Mouse (Mus musculus) midbrain, embryonic 13.5 days (tissue): ENCODE results near the gene Hyou1. TPM values are rescaled to one million over a fixed set of nuclear protein-coding genes. Genes with fewer than 3 reads are reported as not detected.
"Not testable (repeated sequence)": the region's sequence is repeated elsewhere in the genome, so short reads cannot be mapped to it uniquely, and the experiment has no call there.

ENCODE experiments used
- ATAC-seq: fragments of 200-750 bp; cut with Nextera tagmentation; 2 replicates; pipeline ENCODE4 v1.8.0; 2017; ENCODE audit warnings: mild to moderate bottlenecking, moderate TSS enrichment, moderate library complexity
- H3K27ac ChIP-seq: fragments of 300-500 bp; sonication (generic); 2 replicates; pipeline ENCODE4 v1.5.1; 2015; ENCODE audit warnings: inconsistent platforms, mild to moderate bottlenecking, moderate library complexity
- H3K27me3 ChIP-seq: fragments of 300-500 bp; sonication (generic); 2 replicates; pipeline ENCODE4 v1.6.1; 2015; ENCODE audit warnings: mild to moderate bottlenecking, inconsistent platforms
- H3K36me3 ChIP-seq: fragments of 300-500 bp; sonication (generic); 2 replicates; pipeline ENCODE4 v1.6.1; 2015; ENCODE audit warnings: mild to moderate bottlenecking, inconsistent platforms
- H3K4me1 ChIP-seq: fragments of 300-500 bp; sonication (generic); replicated peaks from 2 replicates; pipeline ENCODE4 v1.6.1; 2015; ENCODE audit warnings: inconsistent platforms
- H3K4me2 ChIP-seq: fragments of 300-500 bp; sonication (generic); replicated peaks from 2 replicates; pipeline ENCODE4 v1.6.1; 2015; ENCODE audit warnings: moderate library complexity, mild to moderate bottlenecking, inconsistent platforms
- H3K4me3 ChIP-seq: fragments of 300-500 bp; sonication (generic); replicated peaks from 2 replicates; pipeline ENCODE4 v1.5.1; 2015; ENCODE audit warnings: mild to moderate bottlenecking, inconsistent platforms
- H3K9ac ChIP-seq: fragments of 300-500 bp; sonication (generic); replicated peaks from 2 replicates; pipeline ENCODE4 v1.6.1; 2015; ENCODE audit warnings: mild to moderate bottlenecking, inconsistent platforms
- H3K9me3 ChIP-seq: fragments of 300-500 bp; sonication (generic); 2 replicates; pipeline ENCODE4 v1.6.1; 2016; ENCODE audit warnings: mild to moderate bottlenecking, inconsistent platforms
- WGBS: fragments of 180-500 bp; shearing (Covaris S2); methylation state at CpG from one replicate; pipeline ENCODE4 v1.1.7; 2015; 5-methylcytosine and 5-hydroxymethylcytosine counted together
- polyA plus RNA-seq: library from polyadenylated mRNA; unstranded; fragments of >200 nt; fragmentation: Nextera tagmentation; extraction: Ambion mirVana; gene quantifications from 2 replicates; pipeline ENCODE4 v1.2.1, GENCODE M21; 2015

Hyou1 gene
- polyA plus RNA-seq, 1 experiment from 2014 or later = 28.4 TPM

DNA sequence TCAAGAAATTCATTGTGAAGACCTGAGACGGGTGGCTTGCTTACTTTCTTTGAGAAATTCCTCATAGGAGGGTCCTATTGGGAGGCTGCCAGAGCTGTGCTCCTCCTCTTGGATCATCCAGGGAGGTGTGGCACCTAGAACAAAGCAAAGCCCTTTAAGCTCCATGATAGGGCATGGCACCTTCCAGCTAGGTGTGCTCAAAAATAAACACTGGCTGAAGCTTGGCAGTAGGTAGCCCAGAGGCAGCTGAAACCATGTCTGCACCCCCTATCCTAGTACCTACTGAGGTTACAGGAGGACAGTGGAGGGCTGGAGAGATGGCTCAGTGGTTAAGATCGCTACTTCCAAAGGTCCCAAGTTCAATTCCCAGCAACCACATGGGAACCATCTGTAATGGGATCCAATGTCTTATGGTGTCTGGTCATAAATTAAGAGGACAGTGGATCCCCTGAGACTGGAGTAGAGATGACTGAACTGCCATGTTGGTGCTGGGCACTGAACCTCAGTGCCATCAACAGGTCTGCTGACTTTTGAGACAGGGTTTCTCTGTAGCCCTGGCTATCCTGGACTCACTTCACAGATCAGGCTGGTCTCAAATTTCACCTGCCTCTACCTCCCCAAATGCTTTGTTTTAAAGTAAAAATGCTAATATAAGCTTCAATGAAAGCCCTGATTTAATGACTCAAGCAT lies 31.5 kb downstream of the Hyou1 start:
- Histone ChIP-seq H3K4me3 (no peak overlapping the region), H3K4me2 (no peak overlapping the region), H3K36me3 (peaks cover 58% of the 10 kb centered on the region), H3K9ac (no peak overlapping the region), H3K27ac (no peak overlapping the region), H3K27me3 (no peaks in the 10 kb centered on the region), H3K4me1 (peaks cover 22% of the 10 kb centered on the region), H3K9me3 (no peaks in the 10 kb centered on the region)
- ATAC-seq = no peak
- 90% methylated on average over 2 of the region's 2 CpGs for WGBS

DNA sequence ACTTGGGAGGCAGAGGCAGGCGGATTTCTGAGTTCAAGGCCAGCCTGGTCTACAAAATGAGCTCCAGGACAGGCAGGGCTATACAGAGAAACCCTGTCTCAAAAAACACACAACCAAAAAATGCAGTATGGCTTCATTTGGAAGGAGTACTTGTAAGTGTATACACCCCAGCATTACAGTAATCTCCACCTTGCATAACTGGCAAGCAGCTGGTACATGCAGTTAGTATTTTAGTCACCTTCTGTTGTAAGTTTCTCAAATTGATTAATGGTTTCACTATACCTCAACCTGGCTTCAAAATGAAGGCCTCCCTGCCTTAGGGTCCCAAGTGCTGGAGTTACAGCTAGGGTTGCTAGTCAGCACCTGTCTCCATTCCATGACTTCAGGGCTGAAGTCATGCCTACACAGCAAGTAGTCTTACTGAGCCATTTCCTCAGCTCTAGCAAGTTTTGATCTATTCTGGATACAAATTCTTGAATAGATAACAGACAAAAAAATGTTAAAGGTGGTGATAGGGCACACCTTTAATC lies 32.4 kb downstream of the Hyou1 start:
- 94% methylated on average over 1 of the region's 1 CpGs for WGBS
- Histone ChIP-seq H3K9me3 (no peaks in the 10 kb centered on the region), H3K27ac (no peak overlapping the region), H3K27me3 (no peaks in the 10 kb centered on the region), H3K4me3 (no peak overlapping the region), H3K9ac (no peak overlapping the region), H3K4me2 (no peak overlapping the region), H3K36me3 (peaks cover 58% of the 10 kb centered on the region), H3K4me1 (peaks cover 18% of the 10 kb centered on the region)
- ATAC-seq = no peak

DNA sequence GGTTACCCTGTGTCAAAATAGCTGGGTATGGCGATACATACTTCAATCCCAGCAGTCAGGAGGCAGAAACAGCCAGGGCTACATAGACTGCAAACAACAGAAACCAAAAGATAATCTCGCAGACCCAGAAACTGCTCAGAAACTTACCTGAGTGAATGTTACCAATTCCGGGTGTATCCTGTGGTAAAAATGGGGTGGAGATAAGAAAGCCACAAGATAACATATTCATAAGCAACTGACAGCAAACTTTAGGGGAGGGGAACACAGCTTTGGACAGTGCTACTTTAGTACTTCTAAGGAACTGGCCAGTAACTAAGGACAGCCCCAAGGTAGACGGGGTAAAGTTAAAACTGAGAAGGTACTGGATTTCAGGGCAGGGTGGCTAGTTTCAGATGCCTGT lies 33.0 kb downstream of the Hyou1 start:
- no peak overlapping the region for H3K4me2 ChIP-seq
- 87% methylated on average over 4 of the region's 4 CpGs for WGBS
- peaks cover 22% of the 10 kb centered on the region for H3K4me1 ChIP-seq
- no peak overlapping the region for H3K4me3 ChIP-seq
- ATAC-seq = no peak
- no peak overlapping the region for H3K9ac ChIP-seq
- no peaks in the 10 kb centered on the region for H3K27me3 ChIP-seq
- H3K9me3 ChIP-seq = no peaks in the 10 kb centered on the region
- H3K36me3 ChIP-seq = peaks cover 58% of the 10 kb centered on the region
- no peak overlapping the region for H3K27ac ChIP-seq

DNA sequence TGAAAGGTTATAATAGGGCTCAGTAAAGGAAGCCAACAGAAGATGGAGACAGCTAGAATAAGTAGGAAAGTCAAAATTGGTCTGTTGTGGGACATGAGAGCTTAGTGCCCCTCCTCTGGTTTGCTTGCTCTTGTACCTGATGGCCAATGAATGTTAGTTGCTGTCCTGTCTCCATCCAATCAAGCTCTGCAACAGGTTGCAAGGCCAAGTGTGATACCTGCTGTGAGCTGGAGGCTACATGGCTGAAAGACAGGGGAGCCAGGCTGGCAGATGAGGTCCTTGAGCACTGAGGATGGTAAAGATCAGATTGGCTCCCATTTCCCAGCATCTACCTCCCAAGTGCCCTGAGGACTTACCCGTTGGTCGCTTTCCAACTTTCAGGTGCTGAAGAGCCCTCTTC lies 33.5 kb downstream of the Hyou1 start:
- peaks cover 58% of the 10 kb centered on the region for H3K36me3 ChIP-seq
- no peak overlapping the region for H3K9ac ChIP-seq
- no peaks in the 10 kb centered on the region for H3K9me3 ChIP-seq
- WGBS = 95% methylated on average over 2 of the region's 2 CpGs
- H3K27me3 ChIP-seq = no peaks in the 10 kb centered on the region
- peaks cover 26% of the 10 kb centered on the region for H3K4me1 ChIP-seq
- no peak overlapping the region for H3K4me3 ChIP-seq
- H3K4me2 ChIP-seq = no peak overlapping the region
- no peak overlapping the region for H3K27ac ChIP-seq
- no peak for ATAC-seq

DNA sequence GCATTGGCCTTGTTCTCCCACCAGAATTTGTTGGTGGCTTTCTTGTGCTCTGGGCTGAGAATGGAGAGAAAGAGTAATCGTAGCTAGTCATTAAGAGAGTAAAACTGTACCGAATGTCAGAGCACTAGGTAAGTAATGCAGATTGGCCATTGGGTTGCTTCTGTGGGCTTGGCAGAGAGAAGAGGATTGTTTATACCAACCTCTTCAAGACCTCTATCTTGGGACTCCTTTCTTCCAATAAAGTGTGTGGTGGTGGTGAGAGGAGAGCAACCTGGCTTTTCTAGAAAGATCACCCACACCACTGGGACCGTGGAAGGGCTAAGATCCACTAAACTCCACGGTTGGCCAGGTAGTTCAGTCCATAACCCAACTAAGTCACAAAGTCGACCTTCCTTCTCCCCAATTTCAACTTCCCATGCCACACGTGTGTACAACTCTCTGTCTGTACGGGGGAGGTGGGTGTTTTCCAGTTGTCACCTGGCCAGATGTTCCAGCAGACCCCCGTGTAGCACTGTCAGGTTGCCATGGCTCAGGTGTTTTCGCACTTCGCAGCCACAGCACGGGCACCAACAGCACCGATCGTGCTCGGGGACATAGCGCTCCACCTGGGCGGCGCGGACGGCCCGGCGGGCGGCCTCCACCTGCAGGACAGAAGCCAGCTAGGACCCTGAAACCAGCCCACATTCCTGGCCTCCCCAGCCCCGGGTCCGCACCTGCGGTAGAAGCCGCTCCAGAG lies 38.0 kb downstream of the Hyou1 start:
- ATAC-seq = peak; percentile 83
- H3K4me1 ChIP-seq = peaks cover 16% of the 10 kb centered on the region
- H3K4me2 ChIP-seq = peak overlapping the region; percentile 93
- WGBS = 7% methylated on average over 26 of the region's 26 CpGs
- peaks cover 21% of the 10 kb centered on the region for H3K36me3 ChIP-seq
- H3K27me3 ChIP-seq = no peaks in the 10 kb centered on the region
- H3K4me3 ChIP-seq = peak overlapping the region; percentile 84
- peak overlapping the region; percentile 84 for H3K9ac ChIP-seq
- H3K27ac ChIP-seq = peak overlapping the region; percentile 70
- H3K9me3 ChIP-seq = no peaks in the 10 kb centered on the region; the same call in 1 of the 2 replicates

DNA sequence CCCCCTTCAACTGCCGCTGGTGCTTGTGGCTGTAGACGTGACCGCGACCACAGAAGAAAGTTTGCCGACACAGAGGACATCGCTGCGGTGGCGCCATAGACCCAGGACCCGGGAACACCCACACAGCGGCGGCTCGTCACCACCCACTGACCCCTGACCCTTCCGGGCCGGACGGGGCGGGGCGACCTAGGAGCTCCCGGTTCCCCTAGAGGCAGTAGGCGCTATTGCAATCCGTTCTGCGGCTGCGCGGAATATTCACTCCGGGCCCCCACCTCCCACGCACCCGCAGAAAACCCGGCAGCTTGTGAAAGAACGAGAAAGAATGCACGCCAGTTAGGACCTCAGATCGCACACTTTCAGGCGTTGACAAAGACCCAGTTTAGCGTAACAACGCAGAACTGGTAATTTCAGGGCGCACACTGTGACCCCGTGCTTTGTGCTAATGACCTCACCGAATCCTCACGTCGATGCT lies 38.6 kb downstream of the Hyou1 start:
- Histone ChIP-seq H3K27ac (peak overlapping the region; percentile 70), H3K4me1 (peaks cover 16% of the 10 kb centered on the region), H3K36me3 (peaks cover 15% of the 10 kb centered on the region), H3K4me3 (peak overlapping the region; percentile 84), H3K4me2 (peak overlapping the region; percentile 93), H3K9me3 (no peaks in the 10 kb centered on the region; the same call in 1 of the 2 replicates), H3K9ac (peak overlapping the region; percentile 84), H3K27me3 (no peaks in the 10 kb centered on the region)
- ATAC-seq = peak; percentile 91
- WGBS = under 1% methylated on average over 38 of the region's 38 CpGs

DNA sequence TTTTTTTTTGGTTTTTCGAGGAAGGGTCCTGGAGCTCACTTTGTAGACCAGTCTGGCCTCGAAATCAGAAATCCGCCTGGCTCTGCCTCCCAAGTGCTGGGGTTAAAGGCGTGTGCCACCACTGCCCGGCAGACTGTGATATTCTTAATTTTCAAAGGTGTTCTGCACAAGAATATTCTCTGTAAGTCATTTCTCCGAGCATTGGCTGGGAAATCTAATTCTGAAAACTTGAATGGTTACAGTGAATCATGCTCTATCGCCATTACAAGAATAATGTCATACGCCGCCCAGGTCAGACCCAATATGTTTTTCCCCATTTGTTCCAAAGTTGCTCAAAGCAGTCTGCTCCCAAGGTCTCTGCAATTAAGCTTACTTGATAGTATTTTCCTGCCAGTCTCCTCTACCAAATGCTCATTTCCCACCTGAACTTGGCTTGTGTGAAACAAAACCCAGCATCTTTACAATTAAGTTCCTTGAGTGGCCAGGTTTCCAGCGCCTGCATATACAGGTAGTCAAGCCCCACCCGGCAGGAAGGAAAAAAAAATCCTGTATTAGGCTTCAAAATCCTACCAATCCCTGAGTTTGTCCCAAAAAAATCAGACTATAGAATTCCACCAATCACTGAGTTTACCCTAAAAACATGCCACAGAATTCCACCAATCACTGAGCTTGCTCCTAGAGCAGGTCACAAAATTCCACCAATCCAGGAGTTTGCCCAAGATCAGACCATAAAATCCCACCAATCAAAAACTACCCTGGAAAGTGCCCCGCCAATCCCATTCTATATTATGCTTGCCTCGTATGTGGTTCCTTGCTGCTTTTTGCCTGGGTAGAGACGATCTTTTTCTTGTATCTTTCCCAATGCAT lies 39.5 kb downstream of the Hyou1 start, which contains the start of gene Ccdc84:
Gene Ccdc84 (minus strand): TSS at position 51 of the 867 bp plus-strand sequence.
- H3K27me3 ChIP-seq = no peaks in the 10 kb centered on the region
- H3K4me3 ChIP-seq = peak within 1 kb of the TSS; percentile 84
- peaks cover 16% of the 10 kb centered on the region for H3K4me1 ChIP-seq
- peaks cover 9% of the 10 kb centered on the region for H3K36me3 ChIP-seq
- H3K4me2 ChIP-seq = peak within 1 kb of the TSS; percentile 93
- 76% methylated on average over 14 of the region's 14 CpGs for WGBS
- ATAC-seq = no peak
- H3K9me3 ChIP-seq = no peaks in the 10 kb centered on the region; the same call in 1 of the 2 replicates
- H3K9ac ChIP-seq = peak within 1 kb of the TSS; percentile 84
- peak within 1 kb of the TSS; percentile 70 for H3K27ac ChIP-seq

DNA sequence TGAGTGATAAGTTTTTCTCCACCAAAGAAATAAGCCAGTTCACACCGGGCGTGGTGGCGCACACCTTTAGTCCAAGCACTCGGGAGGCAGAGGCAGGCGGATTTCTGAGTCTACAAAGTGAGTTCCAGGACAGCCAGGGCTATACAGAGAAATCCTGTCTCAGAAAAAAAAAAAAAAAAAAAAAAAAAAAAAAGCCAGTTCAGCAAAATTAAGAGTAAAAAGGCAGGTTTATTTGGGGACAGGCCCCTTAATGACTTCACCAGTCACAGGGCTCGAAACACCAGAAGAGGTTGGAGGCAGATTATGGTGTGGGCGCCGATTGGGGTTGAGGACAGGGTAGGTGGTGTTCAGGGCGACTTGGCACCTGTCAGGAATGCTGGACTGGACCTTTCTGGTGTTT lies 40.4 kb downstream of the Hyou1 start:
- 96% methylated on average over 9 of the region's 9 CpGs for WGBS

DNA sequence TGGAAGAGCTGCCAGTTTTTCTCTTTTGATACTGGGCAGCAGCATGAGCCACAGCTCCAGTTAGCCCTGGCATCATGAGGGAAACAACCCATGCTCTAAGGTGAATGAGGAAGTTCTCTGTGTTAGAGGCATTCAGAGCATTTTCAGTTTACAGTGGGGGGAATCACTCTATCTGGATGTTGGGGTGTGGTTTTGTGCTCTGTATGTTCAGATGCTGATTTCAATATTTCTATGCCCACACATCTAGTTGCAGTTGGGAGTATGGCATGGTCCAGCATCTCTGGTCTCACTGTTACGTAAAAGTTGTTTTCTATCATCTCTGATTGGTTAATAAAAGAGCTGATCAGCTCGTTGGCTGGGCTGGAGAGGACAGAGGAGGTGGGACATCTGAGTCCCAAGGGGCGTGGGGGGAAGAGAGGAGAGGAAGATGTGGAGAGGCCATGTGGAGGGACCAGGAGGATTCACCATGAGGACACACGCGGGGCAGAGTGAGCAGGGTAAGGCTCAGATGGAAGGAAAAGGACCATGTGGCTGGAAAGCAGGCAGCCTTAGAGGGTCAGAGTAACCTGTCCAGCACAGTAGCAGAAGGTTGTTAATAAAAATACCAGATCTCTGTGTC lies 41.1 kb downstream of the Hyou1 start:
- Histone ChIP-seq H3K4me3 (no peak overlapping the region), H3K27ac (no peak overlapping the region), H3K9ac (no peak overlapping the region), H3K4me1 (peaks cover 16% of the 10 kb centered on the region), H3K9me3 (no peaks in the 10 kb centered on the region; the same call in 1 of the 2 replicates), H3K36me3 (no peaks in the 10 kb centered on the region), H3K27me3 (no peaks in the 10 kb centered on the region), H3K4me2 (no peak overlapping the region)
- no peak for ATAC-seq
- 83% methylated on average over 5 of the region's 5 CpGs for WGBS

More for the DNA sequence above, 40.4 kb downstream of the Hyou1 start:
- H3K4me1 ChIP-seq = peaks cover 16% of the 10 kb centered on the region
- not testable (repeated sequence) for ATAC-seq, H3K36me3 ChIP-seq, H3K4me2 ChIP-seq, H3K4me3 ChIP-seq, H3K27ac ChIP-seq, H3K9ac ChIP-seq, H3K27me3 ChIP-seq, H3K9me3 ChIP-seq

DNA sequence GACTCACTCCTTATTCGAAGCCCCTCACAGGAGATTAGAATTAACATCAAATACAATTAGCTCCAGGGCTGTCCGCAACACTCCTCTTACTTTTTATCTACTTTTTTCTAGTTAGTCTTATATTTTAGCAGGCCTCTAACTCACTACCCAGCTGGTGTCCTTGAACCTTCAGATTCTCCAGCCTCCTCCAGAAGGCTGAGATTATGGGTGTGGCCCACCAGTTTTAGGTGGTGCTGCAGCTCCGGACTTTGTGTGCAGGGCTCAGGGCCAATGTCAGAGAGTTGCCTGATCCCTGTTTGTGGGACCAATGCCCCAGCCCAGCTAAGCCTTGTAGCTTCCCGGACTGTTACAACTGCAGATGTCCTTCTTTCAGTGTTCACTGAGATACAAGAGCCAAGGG lies 44.3 kb downstream of the Hyou1 start:
- Histone ChIP-seq H3K4me1 (peaks cover 2% of the 10 kb centered on the region; the same call in 1 of the 2 replicates), H3K9me3 (no peaks in the 10 kb centered on the region; the same call in 1 of the 2 replicates), H3K27ac (no peak overlapping the region), H3K4me3 (no peak overlapping the region), H3K27me3 (no peaks in the 10 kb centered on the region), H3K9ac (no peak overlapping the region), H3K4me2 (no peak overlapping the region), H3K36me3 (no peaks in the 10 kb centered on the region)
- WGBS = 90% methylated on average over 4 of the region's 4 CpGs
- ATAC-seq = no peak

DNA sequence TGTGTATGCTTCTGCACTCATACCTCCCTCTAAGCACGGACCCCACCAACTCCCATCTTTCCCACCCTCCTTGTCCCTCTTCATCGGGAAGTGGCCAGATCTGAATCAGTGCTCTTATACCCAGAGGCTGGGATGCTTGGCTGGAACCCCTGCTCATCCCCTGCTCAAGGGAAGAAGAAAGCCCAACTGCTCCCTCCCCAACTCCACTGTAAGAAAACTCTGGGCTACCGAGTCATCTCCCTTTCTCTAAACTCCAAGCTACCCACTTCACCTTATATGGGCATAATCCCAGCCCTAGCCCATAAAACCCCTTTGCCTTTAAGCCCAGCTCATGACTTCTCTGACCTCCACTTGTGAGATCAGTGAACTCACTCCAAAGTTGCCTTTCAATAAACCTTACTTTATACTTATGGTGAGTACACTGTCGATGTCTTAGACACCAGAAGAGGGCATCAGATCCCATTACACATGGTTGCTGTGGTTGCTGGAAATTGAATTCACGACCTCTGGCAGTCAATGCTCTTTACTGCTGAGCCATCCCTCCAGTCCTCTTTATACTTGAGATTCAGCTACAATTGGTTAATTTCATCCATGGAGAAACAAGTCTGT lies 53.4 kb downstream of the Hyou1 start:
- no peaks in the 10 kb centered on the region for H3K9me3 ChIP-seq
- no peak overlapping the region for H3K27ac ChIP-seq
- H3K9ac ChIP-seq = no peak overlapping the region
- no peaks in the 10 kb centered on the region for H3K27me3 ChIP-seq
- H3K4me1 ChIP-seq = 0 out of 2 replicates have a peak, but pooled peaks cover 5% of the 10 kb centered on the region
- H3K4me2 ChIP-seq = no peak overlapping the region
- ATAC-seq = no peak
- H3K36me3 ChIP-seq = no peaks in the 10 kb centered on the region
- 53% methylated on average over 5 of the region's 5 CpGs for WGBS
- H3K4me3 ChIP-seq = no peak overlapping the region
